Comparison of ENCODE assay signal across 7 mouse cellular contexts in genomic region chr3:108536517-108537260, GRCm38 (mm10). TPM values are rescaled to one million over a fixed set of nuclear protein-coding genes. Genes with fewer than 3 reads are reported as not detected.
DNase-seq lines count a peak whose midpoint lies in the region; ATAC-seq lines count a peak whose summit lies in the region.

5330417C22Rik (minus strand) TSS chr3:108536536.

- H3K27me3 ChIP-seq in intestine, embryonic 14.5 days (replicated peaks; ENCODE audit: control insufficient read depth, insufficient read depth, low read length) = peaks cover 19% of the 10 kb centered on the region

- no peaks in the 10 kb centered on the region for H3K36me3 ChIP-seq in intestine, embryonic 14.5 days (ENCODE audit: control insufficient read depth, insufficient read depth, low read length)

- H3K4me2 ChIP-seq in intestine, embryonic 14.5 days (ENCODE audit: low read length) = peak within 1 kb of the TSS; percentile 65

- ATAC-seq in frontal cortex, adult (ENCODE audit: low TSS enrichment) = peak; percentile 92
- peak; percentile 68 for ATAC-seq in intestine, embryonic 14.5 days (replicated peaks; ENCODE audit: low FRiP score, low TSS enrichment, low read depth)
- ATAC-seq in megakaryocyte-erythroid progenitor cell, adult 5-6 weeks (replicated peaks; ENCODE audit: low FRiP score, low TSS enrichment, poor library complexity, severe bottlenecking) = peak; percentile 19; the same call in 1 of the 2 replicates

- H3K9me3 ChIP-seq in intestine, embryonic 14.5 days (ENCODE audit: control insufficient read depth, low read length) = no peaks in the 10 kb centered on the region

- peak; percentile 61 for DNase-seq in R1 (ENCODE audit: low read depth, low spot score)
- peak; percentile 53 to 59 for DNase-seq in cerebellum, adult 18-20 months
- DNase-seq in intestine, embryonic 14.5 days (ENCODE audit: low spot score) = peak; percentile 72
- peak; percentile 92 to 98 for DNase-seq in left cerebral cortex, postnatal 25 days (ENCODE audit: low spot score in 2 of 2)
- peak; percentile 74 for DNase-seq in right cerebral cortex, postnatal 4 days

- intact Hi-C loops in left cerebral cortex, postnatal 25 days (cut with DNase I) = loop anchor here (1.0 kb wide), 2 partner anchors 18 to 55 kb away; partner anchors contain the start of gene Wdr47

- H3K9ac ChIP-seq in intestine, embryonic 14.5 days (ENCODE audit: low read length) = no peak within 1 kb of the TSS

- H3K27ac ChIP-seq in intestine, embryonic 14.5 days (ENCODE audit: low read depth) = no peak within 1 kb of the TSS

- H3K4me3 ChIP-seq in intestine, embryonic 14.5 days (ENCODE audit: low read depth, low read length) = peak within 1 kb of the TSS; percentile 38

- H3K4me1 ChIP-seq in intestine, embryonic 14.5 days (replicated peaks; ENCODE audit: control insufficient read depth, insufficient read depth, low read length) = peaks cover 7% of the 10 kb centered on the region; the same call in 1 of the 2 replicates

- WGBS in intestine, embryonic 14.5 days = under 1% methylated on average over 35 of the region's 35 CpGs

RNA-seq across cellular contexts. Expression of gene 5330417C22Rik, which starts in this region (rescaled TPM):
- 1.2 and 9.5 TPM in 2 replicates for polyA plus RNA-seq in intestine, embryonic 14.5 days (2014; fragmentation: Nextera tagmentation; extraction: Ambion mirVana)
- 10 to 100 TPM; 28.2 to 36.0 TPM for total RNA-seq in left cerebral cortex, postnatal 25 days (2021)
- total RNA-seq in megakaryocyte-erythroid progenitor cell, adult 5-6 weeks (2014; fragmentation: Nextera tagmentation) = 0.49 TPM in 1 of 2 replicates, not detected in the other
- 5.0 TPM in 1 of 2 replicates, not detected in the other for total RNA-seq in megakaryocyte-erythroid progenitor cell, adult 5-6 weeks (2017)

Comparison
In these comparisons a context has a peak if more than half of its experiments do, and no peak if none do; other contexts are left out.
1. RNA of gene 5330417C22Rik (total RNA-seq): 28.2 to 36.0 TPM in left cerebral cortex, postnatal 25 days; 0.49 to 5.0 TPM in megakaryocyte-erythroid progenitor cell, adult 5-6 weeks; every median in the first group is over 4 times any median in the second.
2. ATAC-seq: peak in every context shown above with its lines; median percentile 92 in frontal cortex, adult; 68 in intestine, embryonic 14.5 days; 19 in megakaryocyte-erythroid progenitor cell, adult 5-6 weeks.
3. Peak in every context shown above with its lines, with median percentiles within 50 percentile points of each other: DNase-seq.